Mouse (Mus musculus): ENCODE results near the gene Pomc. TPM values are rescaled to one million over a fixed set of nuclear protein-coding genes. Genes with fewer than 3 reads are reported as not detected.
"Not testable (repeated sequence)": the region's sequence is repeated elsewhere in the genome, so short reads cannot be mapped to it uniquely, and the experiment has no call there.

The Pomc gene
- total and polyA plus RNA-seq, 2 experiments from 2014 or later: 1.2 TPM; not detected in 1

DNA sequence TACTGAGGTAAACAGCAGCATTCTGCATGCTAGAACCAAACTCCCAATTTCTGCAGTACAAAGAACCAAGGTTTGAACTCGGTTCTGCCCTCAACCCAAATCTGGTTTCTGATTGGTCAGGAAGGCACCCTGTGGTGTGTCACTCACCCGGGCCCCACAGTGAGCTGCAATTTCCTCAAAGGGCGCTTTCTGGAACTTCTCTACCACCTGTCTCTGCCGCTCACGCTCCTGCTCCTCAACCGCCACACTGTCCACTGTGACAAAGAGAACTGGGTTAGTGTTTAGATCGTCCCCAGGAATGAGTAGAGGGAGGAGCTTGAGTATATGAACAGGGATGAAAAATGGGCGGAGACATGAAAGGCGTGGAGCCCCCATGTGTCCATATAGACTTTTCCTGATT is 13.6 kb downstream of the Pomc start:
- Histone ChIP-seq H3K9ac (replicated peaks; ENCODE audit: low read depth, low read length) (no peak overlapping the region), H3K9me3 (replicated peaks; ENCODE audit: control insufficient read depth, low read length) (no peaks in the 10 kb centered on the region), H3K4me1 (ENCODE audit: control insufficient read depth, insufficient read depth) (no peaks in the 10 kb centered on the region), H3K4me2 (ENCODE audit: low read depth, low read length) (no peak overlapping the region), H3K27me3 (ENCODE audit: control insufficient read depth, insufficient read depth, low read length) (no peaks in the 10 kb centered on the region), H3K27ac (ENCODE audit: low read depth) (no peak overlapping the region), H3K4me3 (ENCODE audit: low read depth, low read length) (no peak overlapping the region), H3K36me3 (replicated peaks; ENCODE audit: control insufficient read depth, insufficient read depth, low read length) (peaks cover 42% of the 10 kb centered on the region)
- ATAC-seq (ENCODE audit: insufficient read depth, low read depth) (no peak), DNase-seq (ENCODE audit: low spot score) (no peak)
- 62% methylated on average over 9 of the region's 9 CpGs for WGBS
- no peak for TF ChIP-seq CTCF (IDR thresholded peaks at IDR 0.05; ENCODE audit: low read depth)
- no peak for TF ChIP-seq EP300 (IDR thresholded peaks at IDR 0.05; ENCODE audit: low read depth)

DNA sequence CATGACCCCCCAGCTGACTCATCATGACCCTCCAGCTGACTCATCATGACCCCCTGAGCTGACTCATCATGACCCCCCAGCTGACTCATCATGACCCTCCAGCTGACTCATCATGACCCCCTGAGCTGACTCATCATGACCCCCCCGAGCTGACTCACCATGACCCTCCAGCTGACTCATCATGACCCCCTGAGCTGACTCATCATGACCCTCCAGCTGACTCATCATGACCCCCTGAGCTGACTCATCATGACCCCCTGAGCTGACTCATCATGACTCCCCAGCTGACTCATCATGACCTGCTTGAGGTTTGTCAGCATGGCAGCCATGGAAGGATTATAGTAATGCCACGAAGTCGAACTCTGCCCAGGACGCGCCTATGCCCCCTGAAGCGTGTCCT is 18.4 kb downstream of the Pomc start:
- not testable (repeated sequence) for ATAC-seq (ENCODE audit: insufficient read depth, low read depth); H3K27me3 ChIP-seq (ENCODE audit: control insufficient read depth, insufficient read depth, low read length); H3K9ac ChIP-seq (replicated peaks; ENCODE audit: low read depth, low read length); H3K9me3 ChIP-seq (replicated peaks; ENCODE audit: control insufficient read depth, low read length); DNase-seq (ENCODE audit: low spot score); H3K27ac ChIP-seq (ENCODE audit: low read depth); H3K4me3 ChIP-seq (ENCODE audit: low read depth, low read length); H3K4me2 ChIP-seq (ENCODE audit: low read depth, low read length); H3K4me1 ChIP-seq (ENCODE audit: control insufficient read depth, insufficient read depth)
- WGBS: 98% methylated on average over 6 of the region's 6 CpGs
- peaks cover 24% of the 10 kb centered on the region for H3K36me3 ChIP-seq (replicated peaks; ENCODE audit: control insufficient read depth, insufficient read depth, low read length)

- no peak overlapping the region for H3K9ac ChIP-seq (replicated peaks; ENCODE audit: low read depth, low read length)
- TF ChIP-seq EP300 (IDR thresholded peaks at IDR 0.05; ENCODE audit: low read depth) (no peak), CTCF (IDR thresholded peaks at IDR 0.05; ENCODE audit: low read depth) (no peak)
These were observed 26.2 kb downstream of the Pomc start for GRCm38 (mm10) chr12:3980991-3981349.

GRCm38 (mm10) chr12:3981350-3982131 is 26.8 kb downstream of the Pomc start:
- ATAC-seq (ENCODE audit: insufficient read depth, low read depth): peak; percentile 89

More at GRCm38 (mm10) chr12:3980991-3981349, 26.2 kb downstream of the Pomc start:
- Histone ChIP-seq H3K4me1 (ENCODE audit: control insufficient read depth, insufficient read depth) (peaks cover 4% of the 10 kb centered on the region; the same call in 1 of the 2 replicates), H3K9me3 (replicated peaks; ENCODE audit: control insufficient read depth, low read length) (no peaks in the 10 kb centered on the region), H3K27me3 (ENCODE audit: control insufficient read depth, insufficient read depth, low read length) (no peaks in the 10 kb centered on the region), H3K4me3 (ENCODE audit: low read depth, low read length) (peak overlapping the region; percentile 45), H3K36me3 (replicated peaks; ENCODE audit: control insufficient read depth, insufficient read depth, low read length) (no peaks in the 10 kb centered on the region; the same call in 1 of the 2 replicates), H3K27ac (ENCODE audit: low read depth) (no peak overlapping the region), H3K4me2 (ENCODE audit: low read depth, low read length) (peak overlapping the region; percentile 81)
- DNase-seq (ENCODE audit: low spot score): no peak
- 81% methylated on average over 1 of the region's 1 CpGs for WGBS
- no peak for ATAC-seq (ENCODE audit: insufficient read depth, low read depth)

GRCm38 (mm10) chr12:3982257-3982656 is 27.5 kb downstream of the Pomc start:
- Histone ChIP-seq H3K4me3 (ENCODE audit: low read depth, low read length) (peak overlapping the region; percentile 45; the same call in 1 of the 2 replicates), H3K27ac (ENCODE audit: low read depth) (no peak overlapping the region), H3K9ac (replicated peaks; ENCODE audit: low read depth, low read length) (0 out of 2 replicates have a peak overlapping the region, but pooled peaks have one; percentile 33), H3K36me3 (replicated peaks; ENCODE audit: control insufficient read depth, insufficient read depth, low read length) (no peaks in the 10 kb centered on the region; the same call in 1 of the 2 replicates), H3K4me2 (ENCODE audit: low read depth, low read length) (peak overlapping the region; percentile 81), H3K27me3 (ENCODE audit: control insufficient read depth, insufficient read depth, low read length) (no peaks in the 10 kb centered on the region), H3K9me3 (replicated peaks; ENCODE audit: control insufficient read depth, low read length) (no peaks in the 10 kb centered on the region), H3K4me1 (ENCODE audit: control insufficient read depth, insufficient read depth) (peaks cover 4% of the 10 kb centered on the region; the same call in 1 of the 2 replicates)
- 45% methylated on average over 6 of the region's 6 CpGs for WGBS
- DNase-seq (ENCODE audit: low spot score) (no peak), ATAC-seq (ENCODE audit: insufficient read depth, low read depth) (no peak)
- TF ChIP-seq EP300 (IDR thresholded peaks at IDR 0.05; ENCODE audit: low read depth): no peak
- no peak for TF ChIP-seq CTCF (IDR thresholded peaks at IDR 0.05; ENCODE audit: low read depth)

More at GRCm38 (mm10) chr12:3981350-3982131, 26.8 kb downstream of the Pomc start:
- peak overlapping the region; percentile 33; the same call in 1 of the 2 replicates for H3K9ac ChIP-seq (replicated peaks; ENCODE audit: low read depth, low read length)
- H3K4me1 ChIP-seq (ENCODE audit: control insufficient read depth, insufficient read depth): peaks cover 4% of the 10 kb centered on the region; the same call in 1 of the 2 replicates
- peak overlapping the region; percentile 45 for H3K4me3 ChIP-seq (ENCODE audit: low read depth, low read length)
- no peaks in the 10 kb centered on the region; the same call in 1 of the 2 replicates for H3K36me3 ChIP-seq (replicated peaks; ENCODE audit: control insufficient read depth, insufficient read depth, low read length)
- H3K27ac ChIP-seq (ENCODE audit: low read depth): no peak overlapping the region
- peak overlapping the region; percentile 81 for H3K4me2 ChIP-seq (ENCODE audit: low read depth, low read length)
- TF ChIP-seq EP300 (IDR thresholded peaks at IDR 0.05; ENCODE audit: low read depth): no peak
- no peak for TF ChIP-seq CTCF (IDR thresholded peaks at IDR 0.05; ENCODE audit: low read depth)
- peak; percentile 85 for DNase-seq (ENCODE audit: low spot score)
- WGBS: 1% methylated on average over 41 of the region's 41 CpGs
- H3K9me3 ChIP-seq (replicated peaks; ENCODE audit: control insufficient read depth, low read length): no peaks in the 10 kb centered on the region
- H3K27me3 ChIP-seq (ENCODE audit: control insufficient read depth, insufficient read depth, low read length): no peaks in the 10 kb centered on the region

Measured in heart, postnatal 0 days (tissue).